Mouse (Mus musculus) lung, postnatal 25 days (tissue): Measurements from ENCODE around the gene Capn13.
A peak's percentile ranks its signal among the peaks of the same experiment; 100 is the strongest.
"Not testable (repeated sequence)": the region's sequence is repeated elsewhere in the genome, so short reads cannot be mapped to it uniquely, and the experiment has no call there.

Experiments used
- DNase-seq: peaks from one replicate; pipeline ENCODE4 v3.0.0; 2022; ENCODE audit warnings: low spot score

Capn13 gene

GRCm38 (mm10) chr17:73273809-73274208 lies 126.9 kb downstream of the Capn13 start:
- DNase-seq: peak; percentile 38

GRCm38 (mm10) chr17:73271797-73272600 lies 128.7 kb downstream of the Capn13 start:
- no peak for DNase-seq

- DNase-seq: no peak
Observed at GRCm38 (mm10) chr17:73270871-73271796, 129.5 kb downstream of the Capn13 start.

GRCm38 (mm10) chr17:73263077-73263501 lies 137.6 kb downstream of the Capn13 start:
- peak; percentile 30 for DNase-seq

GRCm38 (mm10) chr17:73262558-73262957 lies 138.1 kb downstream of the Capn13 start:
- no peak for DNase-seq

GRCm38 (mm10) chr17:73259258-73259657 lies 141.4 kb downstream of the Capn13 start:
- not testable (repeated sequence) for DNase-seq

GRCm38 (mm10) chr17:73258620-73259019 lies 142.0 kb downstream of the Capn13 start:
- DNase-seq: no peak
